ENCODE assay signal across 20 mouse cellular contexts in genomic region chr6:47526446-47526845, GRCm38 (mm10).
DNase-seq lines count a peak whose midpoint lies in the region; ATAC-seq and TF ChIP-seq lines count a peak whose summit lies in the region.
"Had no signal": no experiment of that assay in that cellular context is flagged by ENCODE, and none has a peak within 500 bp of the region (broad histone marks: within the 10 kb centered on the region; RNA-seq: fewer than 3 reads in every experiment).

No protein-coding gene starts in this region.

- no peak for ATAC-seq in forebrain, embryonic 15.5 days (replicated peaks)
- no peak for ATAC-seq in forebrain, embryonic 12.5 days (ENCODE audit: low FRiP score)
- peak; percentile 44; the same call in 1 of the 2 replicates for ATAC-seq in midbrain, embryonic 12.5 days (ENCODE audit: low FRiP score, low read depth)
- ATAC-seq in midbrain, embryonic 14.5 days (ENCODE audit: low FRiP score, low TSS enrichment): no peak
- ATAC-seq in stomach, postnatal 0 days (ENCODE audit: low FRiP score, low TSS enrichment): peak; percentile 8; the same call in 1 of the 2 replicates
- ATAC-seq: activated CD4-positive, CD25-positive, alpha-beta regulatory T cell, adult 4 months had no signal

- TF ChIP-seq EP300 in stomach, postnatal 0 days (optimal IDR thresholded peaks at IDR 0.05): no peak

- no peaks in the 10 kb centered on the region for H3K27me3 ChIP-seq in forebrain, embryonic 15.5 days
- no peaks in the 10 kb centered on the region for H3K27me3 ChIP-seq in forebrain, embryonic 12.5 days
- H3K27me3 ChIP-seq in midbrain, embryonic 12.5 days: no peaks in the 10 kb centered on the region
- no peaks in the 10 kb centered on the region for H3K27me3 ChIP-seq in midbrain, embryonic 14.5 days (ENCODE audit: control insufficient read depth, insufficient read depth, low read length)
- H3K27me3 ChIP-seq in stomach, postnatal 0 days (ENCODE audit: control insufficient read depth, insufficient read depth, low read length): no peaks in the 10 kb centered on the region
- H3K27me3 ChIP-seq: embryonic facial prominence, embryonic 13.5 days; lung, embryonic 15.5 days had no signal

- peak overlapping the region; percentile 24; the same call in 1 of the 2 replicates for H3K27ac ChIP-seq in forebrain, embryonic 15.5 days (replicated peaks)
- H3K27ac ChIP-seq in forebrain, embryonic 12.5 days: no peak overlapping the region; the same call in 1 of the 2 replicates
- no peak overlapping the region; the same call in 1 of the 2 replicates for H3K27ac ChIP-seq in midbrain, embryonic 12.5 days (replicated peaks)
- no peak overlapping the region for H3K27ac ChIP-seq in midbrain, embryonic 14.5 days (replicated peaks; ENCODE audit: low read depth, low read length)
- H3K27ac ChIP-seq in stomach, postnatal 0 days (replicated peaks): no peak overlapping the region
- H3K27ac ChIP-seq: embryonic facial prominence, embryonic 13.5 days; heart, adult 2 months; lung, embryonic 15.5 days had no signal

- peak; percentile 42 for DNase-seq in kidney, adult 9 months
- no peak for DNase-seq in kidney, adult 18-20 months
- no peak for DNase-seq in midbrain, embryonic 14.5 days
- DNase-seq in stomach, postnatal 0 days (ENCODE audit: low spot score): no peak
- DNase-seq in ovary, adult 18-20 months (ENCODE audit: low spot score): no peak
- DNase-seq: adrenal gland, postnatal 10 days; cerebellum, adult 9-11 months; gastrocnemius, postnatal 25 days; heart, adult 2 months; heart, postnatal 36 days; kidney, postnatal 10 days; lung, postnatal 4 days; thymus, postnatal 36 days had no signal

- H3K4me2 ChIP-seq in forebrain, embryonic 15.5 days (replicated peaks): no peak overlapping the region
- no peak overlapping the region for H3K4me2 ChIP-seq in forebrain, embryonic 12.5 days
- no peak overlapping the region for H3K4me2 ChIP-seq in midbrain, embryonic 12.5 days (replicated peaks)
- no peak overlapping the region for H3K4me2 ChIP-seq in midbrain, embryonic 14.5 days (ENCODE audit: low read length)
- H3K4me2 ChIP-seq in stomach, postnatal 0 days (replicated peaks; ENCODE audit: low read depth): no peak overlapping the region
- H3K4me2 ChIP-seq: embryonic facial prominence, embryonic 13.5 days; lung, embryonic 15.5 days had no signal

- no peaks in the 10 kb centered on the region for H3K9me3 ChIP-seq in forebrain, embryonic 15.5 days
- no peaks in the 10 kb centered on the region for H3K9me3 ChIP-seq in forebrain, embryonic 12.5 days
- no peaks in the 10 kb centered on the region for H3K9me3 ChIP-seq in midbrain, embryonic 12.5 days
- no peaks in the 10 kb centered on the region for H3K9me3 ChIP-seq in midbrain, embryonic 14.5 days (ENCODE audit: control insufficient read depth, low read length)
- no peaks in the 10 kb centered on the region for H3K9me3 ChIP-seq in stomach, postnatal 0 days (ENCODE audit: control insufficient read depth, low read length)
- H3K9me3 ChIP-seq: embryonic facial prominence, embryonic 13.5 days; G1E; lung, embryonic 15.5 days had no signal

- WGBS in forebrain, embryonic 15.5 days: 79% methylated on average over 4 of the region's 4 CpGs
- WGBS in forebrain, embryonic 12.5 days: 79% methylated on average over 4 of the region's 4 CpGs
- 80% methylated on average over 4 of the region's 4 CpGs for WGBS in midbrain, embryonic 12.5 days
- WGBS in midbrain, embryonic 14.5 days: 79% methylated on average over 4 of the region's 4 CpGs
- 84% methylated on average over 4 of the region's 4 CpGs for WGBS in stomach, postnatal 0 days

- H3K4me3 ChIP-seq in forebrain, embryonic 15.5 days: no peak overlapping the region
- H3K4me3 ChIP-seq in forebrain, embryonic 12.5 days (replicated peaks): no peak overlapping the region
- no peak overlapping the region for H3K4me3 ChIP-seq in midbrain, embryonic 12.5 days
- H3K4me3 ChIP-seq in midbrain, embryonic 14.5 days (replicated peaks; ENCODE audit: low read depth, low read length): no peak overlapping the region
- no peak overlapping the region for H3K4me3 ChIP-seq in stomach, postnatal 0 days (ENCODE audit: low read depth, low read length)
- H3K4me3 ChIP-seq: embryonic facial prominence, embryonic 13.5 days; heart, adult 2 months; lung, embryonic 15.5 days had no signal

- no peak for TF ChIP-seq CTCF in stomach, postnatal 0 days (IDR thresholded peaks at IDR 0.05; ENCODE audit: low read depth)

- no peak overlapping the region for H3K9ac ChIP-seq in forebrain, embryonic 15.5 days (replicated peaks)
- no peak overlapping the region for H3K9ac ChIP-seq in forebrain, embryonic 12.5 days
- H3K9ac ChIP-seq in midbrain, embryonic 12.5 days (replicated peaks): no peak overlapping the region
- H3K9ac ChIP-seq in midbrain, embryonic 14.5 days (replicated peaks; ENCODE audit: low read length): no peak overlapping the region
- H3K9ac ChIP-seq in stomach, postnatal 0 days (ENCODE audit: low read length): no peak overlapping the region
- H3K9ac ChIP-seq: embryonic facial prominence, embryonic 13.5 days; lung, embryonic 15.5 days had no signal

- no peaks in the 10 kb centered on the region for H3K4me1 ChIP-seq in forebrain, embryonic 15.5 days
- no peaks in the 10 kb centered on the region for H3K4me1 ChIP-seq in forebrain, embryonic 12.5 days
- no peaks in the 10 kb centered on the region for H3K4me1 ChIP-seq in midbrain, embryonic 12.5 days
- H3K4me1 ChIP-seq in midbrain, embryonic 14.5 days (ENCODE audit: control insufficient read depth, insufficient read depth, low read length): no peaks in the 10 kb centered on the region
- H3K4me1 ChIP-seq in stomach, postnatal 0 days (replicated peaks; ENCODE audit: control insufficient read depth, insufficient read depth): no peaks in the 10 kb centered on the region
- H3K4me1 ChIP-seq: embryonic facial prominence, embryonic 13.5 days; lung, embryonic 15.5 days had no signal

- H3K36me3 ChIP-seq in forebrain, embryonic 15.5 days: peaks cover 96% of the 10 kb centered on the region
- H3K36me3 ChIP-seq in forebrain, embryonic 12.5 days (replicated peaks): peaks cover 92% of the 10 kb centered on the region
- peaks cover 97% of the 10 kb centered on the region for H3K36me3 ChIP-seq in midbrain, embryonic 12.5 days
- peaks cover 95% of the 10 kb centered on the region for H3K36me3 ChIP-seq in midbrain, embryonic 14.5 days (ENCODE audit: control insufficient read depth, insufficient read depth, low read length)
- peaks cover 20% of the 10 kb centered on the region for H3K36me3 ChIP-seq in stomach, postnatal 0 days (ENCODE audit: control insufficient read depth, insufficient read depth, low read length)

Comparison
In these comparisons a context has a peak if more than half of its experiments do, and no peak if none do; other contexts are left out.
1. ATAC-seq: peak in midbrain, embryonic 12.5 days (single experiment) and stomach, postnatal 0 days (single experiment); none in forebrain, embryonic 15.5 days (single experiment), forebrain, embryonic 12.5 days (single experiment) and midbrain, embryonic 14.5 days (single experiment).